Mouse (Mus musculus) stomach, embryonic 15.5 days (tissue): ENCODE data around the gene Plb1. TPM values are rescaled to one million over a fixed set of nuclear protein-coding genes. Genes with fewer than 3 reads are reported as not detected.

Source experiments
- ATAC-seq: fragments of 200-750 bp; cut with Nextera tagmentation; 2 replicates; pipeline ENCODE4 v1.8.0; 2017; ENCODE audit warnings: low read depth, moderate number of reproducible peaks, moderate TSS enrichment; ENCODE audit not compliant: insufficient read depth, low FRiP score
- H3K27ac ChIP-seq: fragments of 300-500 bp; sonication (generic); 2 replicates; pipeline ENCODE4 v1.5.1; 2015; ENCODE audit warnings: mild to moderate bottlenecking, inconsistent platforms
- H3K27me3 ChIP-seq: fragments of 300-500 bp; sonication (generic); replicated peaks from 2 replicates; pipeline ENCODE4 v1.6.1; 2015; ENCODE audit warnings: inconsistent platforms
- H3K36me3 ChIP-seq: fragments of 300-500 bp; sonication (generic); 2 replicates; pipeline ENCODE4 v1.6.1; 2015; ENCODE audit warnings: inconsistent platforms
- H3K4me1 ChIP-seq: fragments of 300-500 bp; sonication (generic); 2 replicates; pipeline ENCODE4 v1.6.1; 2015; ENCODE audit warnings: inconsistent platforms
- H3K4me2 ChIP-seq: fragments of 300-500 bp; sonication (generic); 2 replicates; pipeline ENCODE4 v1.6.1; 2015; ENCODE audit warnings: mild to moderate bottlenecking, inconsistent platforms
- H3K4me3 ChIP-seq: fragments of 300-500 bp; sonication (generic); replicated peaks from 2 replicates; pipeline ENCODE4 v1.5.1; 2015; ENCODE audit warnings: inconsistent platforms
- H3K9ac ChIP-seq: fragments of 300-500 bp; sonication (generic); 2 replicates; pipeline ENCODE4 v1.6.1; 2015; ENCODE audit warnings: inconsistent platforms
- H3K9me3 ChIP-seq: fragments of 300-500 bp; sonication (generic); 2 replicates; pipeline ENCODE4 v1.6.1; 2016; ENCODE audit warnings: inconsistent platforms
- WGBS: fragments of 180-500 bp; shearing (Covaris S2); methylation state at CpG from one replicate; pipeline ENCODE4 v1.1.7; 2015; 5-methylcytosine and 5-hydroxymethylcytosine counted together
- polyA plus RNA-seq: library from polyadenylated mRNA; unstranded; fragments of >200 nt; fragmentation: Nextera tagmentation; extraction: Ambion mirVana; gene quantifications from 2 replicates; pipeline ENCODE4 v1.2.1, GENCODE M21; 2015

The Plb1 gene
- polyA plus RNA-seq, 1 experiment from 2014 or later: 0.98 TPM

GRCm38 (mm10) chr5:32308647-32309046 lies 76.1 kb downstream of the Plb1 start:
- WGBS: 81% methylated on average over 4 of the region's 4 CpGs
- no peak overlapping the region for H3K4me2 ChIP-seq
- H3K27ac ChIP-seq: no peak overlapping the region
- no peaks in the 10 kb centered on the region for H3K9me3 ChIP-seq
- H3K36me3 ChIP-seq: no peaks in the 10 kb centered on the region
- H3K4me1 ChIP-seq: no peaks in the 10 kb centered on the region
- H3K27me3 ChIP-seq: no peaks in the 10 kb centered on the region
- H3K4me3 ChIP-seq: no peak overlapping the region
- no peak for ATAC-seq
- no peak overlapping the region for H3K9ac ChIP-seq

GRCm38 (mm10) chr5:32309714-32310113 lies 77.2 kb downstream of the Plb1 start:
- ATAC-seq: no peak
- H3K36me3 ChIP-seq: no peaks in the 10 kb centered on the region
- H3K27me3 ChIP-seq: no peaks in the 10 kb centered on the region
- H3K9ac ChIP-seq: no peak overlapping the region
- H3K4me2 ChIP-seq: no peak overlapping the region
- H3K4me3 ChIP-seq: no peak overlapping the region
- no peaks in the 10 kb centered on the region for H3K4me1 ChIP-seq
- no peaks in the 10 kb centered on the region for H3K9me3 ChIP-seq
- WGBS: 58% methylated on average over 1 of the region's 1 CpGs
- no peak overlapping the region for H3K27ac ChIP-seq

- no peak for ATAC-seq
- H3K27ac ChIP-seq: no peak overlapping the region
- H3K4me3 ChIP-seq: no peak overlapping the region
- H3K9me3 ChIP-seq: no peaks in the 10 kb centered on the region
- H3K4me1 ChIP-seq: no peaks in the 10 kb centered on the region
- H3K36me3 ChIP-seq: no peaks in the 10 kb centered on the region
- no peak overlapping the region for H3K9ac ChIP-seq
- no peak overlapping the region for H3K4me2 ChIP-seq
- WGBS: 65% methylated on average over 5 of the region's 5 CpGs
- H3K27me3 ChIP-seq: no peaks in the 10 kb centered on the region
Measured at GRCm38 (mm10) chr5:32310802-32311201, 78.3 kb downstream of the Plb1 start.

- Histone ChIP-seq H3K9ac (no peak overlapping the region), H3K36me3 (no peaks in the 10 kb centered on the region), H3K4me3 (no peak overlapping the region), H3K4me2 (no peak overlapping the region), H3K27ac (no peak overlapping the region), H3K4me1 (no peaks in the 10 kb centered on the region), H3K9me3 (no peaks in the 10 kb centered on the region), H3K27me3 (no peaks in the 10 kb centered on the region)
- ATAC-seq: no peak
- WGBS: 51% methylated on average over 3 of the region's 3 CpGs
Measured at GRCm38 (mm10) chr5:32311589-32312166, 79.2 kb downstream of the Plb1 start.

- no peaks in the 10 kb centered on the region for H3K27me3 ChIP-seq
- no peaks in the 10 kb centered on the region for H3K4me1 ChIP-seq
- H3K4me2 ChIP-seq: no peak overlapping the region
- H3K9me3 ChIP-seq: no peaks in the 10 kb centered on the region
- no peak overlapping the region for H3K9ac ChIP-seq
- H3K27ac ChIP-seq: no peak overlapping the region
- H3K4me3 ChIP-seq: no peak overlapping the region
- no peak for ATAC-seq
- WGBS: 75% methylated on average over 6 of the region's 6 CpGs
- no peaks in the 10 kb centered on the region for H3K36me3 ChIP-seq
Measured at GRCm38 (mm10) chr5:32313671-32314070, 81.2 kb downstream of the Plb1 start.

GRCm38 (mm10) chr5:32314731-32315130 lies 82.2 kb downstream of the Plb1 start:
- no peaks in the 10 kb centered on the region for H3K27me3 ChIP-seq
- no peaks in the 10 kb centered on the region for H3K9me3 ChIP-seq
- ATAC-seq: peak; percentile 73; the same call in 1 of the 2 replicates
- H3K4me1 ChIP-seq: no peaks in the 10 kb centered on the region
- H3K9ac ChIP-seq: no peak overlapping the region
- 38% methylated on average over 2 of the region's 2 CpGs for WGBS
- H3K4me3 ChIP-seq: no peak overlapping the region
- no peak overlapping the region for H3K27ac ChIP-seq
- H3K4me2 ChIP-seq: no peak overlapping the region
- no peaks in the 10 kb centered on the region for H3K36me3 ChIP-seq

- no peak overlapping the region for H3K4me2 ChIP-seq
- H3K4me3 ChIP-seq: no peak overlapping the region
- H3K36me3 ChIP-seq: no peaks in the 10 kb centered on the region
- H3K27ac ChIP-seq: no peak overlapping the region
- no peak for ATAC-seq
- 27% methylated on average over 7 of the region's 7 CpGs for WGBS
- no peak overlapping the region for H3K9ac ChIP-seq
- no peaks in the 10 kb centered on the region for H3K27me3 ChIP-seq
- H3K4me1 ChIP-seq: 0 out of 2 replicates have a peak, but pooled peaks cover 5% of the 10 kb centered on the region
- no peaks in the 10 kb centered on the region for H3K9me3 ChIP-seq
Measured at GRCm38 (mm10) chr5:32322146-32322811, 89.8 kb downstream of the Plb1 start.

- Histone ChIP-seq H3K9me3 (no peaks in the 10 kb centered on the region), H3K27ac (no peak overlapping the region), H3K4me3 (no peak overlapping the region), H3K4me2 (no peak overlapping the region), H3K27me3 (no peaks in the 10 kb centered on the region), H3K9ac (no peak overlapping the region), H3K36me3 (no peaks in the 10 kb centered on the region), H3K4me1 (no peaks in the 10 kb centered on the region)
- ATAC-seq: no peak
- WGBS: 83% methylated on average over 7 of the region's 7 CpGs
Measured at GRCm38 (mm10) chr5:32328139-32328538, 95.6 kb downstream of the Plb1 start.

- H3K9ac ChIP-seq: no peak overlapping the region
- ATAC-seq: no peak
- H3K4me2 ChIP-seq: no peak overlapping the region
- H3K4me3 ChIP-seq: no peak overlapping the region
- 85% methylated on average over 4 of the region's 4 CpGs for WGBS
- no peaks in the 10 kb centered on the region for H3K36me3 ChIP-seq
- peaks cover 13% of the 10 kb centered on the region; the same call in 1 of the 2 replicates for H3K4me1 ChIP-seq
- no peaks in the 10 kb centered on the region for H3K27me3 ChIP-seq
- peak overlapping the region; percentile 48; the same call in 1 of the 2 replicates for H3K27ac ChIP-seq
- H3K9me3 ChIP-seq: no peaks in the 10 kb centered on the region
Measured at GRCm38 (mm10) chr5:32332591-32332990, 100.1 kb downstream of the Plb1 start.

- Histone ChIP-seq H3K36me3 (no peaks in the 10 kb centered on the region), H3K4me3 (no peak overlapping the region), H3K27me3 (no peaks in the 10 kb centered on the region), H3K9me3 (no peaks in the 10 kb centered on the region), H3K4me1 (peaks cover 13% of the 10 kb centered on the region; the same call in 1 of the 2 replicates), H3K4me2 (no peak overlapping the region; the same call in 1 of the 2 replicates), H3K27ac (peak overlapping the region; percentile 71), H3K9ac (no peak overlapping the region)
- WGBS: 16% methylated on average over 6 of the region's 6 CpGs
- ATAC-seq: peak; percentile 57; the same call in 1 of the 2 replicates
Measured at GRCm38 (mm10) chr5:32335172-32335571, 102.7 kb downstream of the Plb1 start.

- peaks cover 15% of the 10 kb centered on the region; the same call in 1 of the 2 replicates for H3K4me1 ChIP-seq
- H3K4me2 ChIP-seq: no peak overlapping the region
- no peak overlapping the region for H3K4me3 ChIP-seq
- H3K9me3 ChIP-seq: no peaks in the 10 kb centered on the region
- no peak for ATAC-seq
- H3K27me3 ChIP-seq: no peaks in the 10 kb centered on the region
- no peak overlapping the region for H3K9ac ChIP-seq
- peak overlapping the region; percentile 71 for H3K27ac ChIP-seq
- WGBS: 52% methylated on average over 5 of the region's 5 CpGs
- H3K36me3 ChIP-seq: no peaks in the 10 kb centered on the region
Measured at GRCm38 (mm10) chr5:32336092-32336491, 103.6 kb downstream of the Plb1 start.

GRCm38 (mm10) chr5:32337336-32337735 lies 104.8 kb downstream of the Plb1 start:
- H3K4me1 ChIP-seq: peaks cover 17% of the 10 kb centered on the region; the same call in 1 of the 2 replicates
- H3K27me3 ChIP-seq: no peaks in the 10 kb centered on the region
- no peak overlapping the region for H3K4me2 ChIP-seq
- H3K27ac ChIP-seq: peak overlapping the region; percentile 71; the same call in 1 of the 2 replicates
- H3K4me3 ChIP-seq: no peak overlapping the region
- H3K36me3 ChIP-seq: no peaks in the 10 kb centered on the region
- H3K9ac ChIP-seq: no peak overlapping the region
- ATAC-seq: no peak
- H3K9me3 ChIP-seq: no peaks in the 10 kb centered on the region
- WGBS: 50% methylated on average over 1 of the region's 1 CpGs
